Mouse (Mus musculus) CH12.LX (cell line): ENCODE measurements around the gene Ubash3a.

ENCODE experiments used
- CTCF ChIP-seq, 2 experiments: IDR thresholded peaks in 1 of 2; conservative IDR thresholded peaks in 1 of 2; 2 replicates each; pipeline ENCODE4 v1.5.1; 2011 to 2012; ENCODE audit warnings: low read depth in 2 of 2, low read length in 2 of 2, improper control_type of control experiment in 1 of 2, inconsistent platforms in 1 of 2, mild to moderate bottlenecking in 1 of 2, moderate library complexity in 1 of 2
- EP300 ChIP-seq: IDR thresholded peaks from 2 replicates; pipeline ENCODE4 v1.6.1; 2011; ENCODE audit warnings: low read length, improper control_type of control experiment
- JUN ChIP-seq: IDR thresholded peaks from 2 replicates; pipeline ENCODE4 v1.6.1; 2011; ENCODE audit warnings: low read depth, mild to moderate bottlenecking, low read length, improper control_type of control experiment, moderate library complexity; ENCODE audit not compliant: insufficient read depth
- MYC ChIP-seq: IDR thresholded peaks from 2 replicates; pipeline ENCODE4 v1.6.1; 2011; ENCODE audit warnings: low read depth, mild to moderate bottlenecking, improper control_type of control experiment, low read length
- RAD21 ChIP-seq: IDR thresholded peaks from 2 replicates; pipeline ENCODE4 v1.6.1; 2011; ENCODE audit warnings: low read depth, mild to moderate bottlenecking, low read length, improper control_type of control experiment, moderate library complexity
- TCF12 ChIP-seq: IDR thresholded peaks from 2 replicates; pipeline ENCODE4 v1.6.1; 2014; ENCODE audit warnings: low read depth, mild to moderate bottlenecking, inconsistent platforms, low read length, improper control_type of control experiment
- ZMIZ1 ChIP-seq: IDR thresholded peaks from 2 replicates; pipeline ENCODE4 v1.6.1; 2012; ENCODE audit warnings: low read depth, mild to moderate bottlenecking, inconsistent platforms, low read length, improper control_type of control experiment

DNA sequence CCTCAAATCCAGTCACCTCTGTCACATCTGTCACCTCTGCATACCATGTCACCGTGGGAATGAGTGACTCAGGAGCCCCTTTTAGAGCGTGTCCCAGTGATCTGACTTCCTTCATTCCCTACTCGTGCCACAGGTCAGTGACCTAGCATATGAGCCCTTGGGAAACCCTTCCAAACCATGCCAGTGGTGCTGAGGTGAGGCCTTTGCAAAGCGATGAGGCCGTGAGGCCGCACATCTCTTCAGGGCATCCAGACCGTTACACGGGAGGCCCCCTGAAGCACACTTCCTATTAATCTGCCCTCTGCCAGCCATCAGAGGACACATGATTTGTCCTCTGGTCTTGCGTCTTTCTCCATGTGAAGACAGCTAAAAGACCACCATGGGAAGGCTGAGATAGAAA is 71.9 kb downstream of the Ubash3a start:
- TF ChIP-seq EP300 (no peak), TCF12 (no peak), CTCF (conservative IDR thresholded peaks at IDR 0.05 in 1 of 2, IDR thresholded peaks at IDR 0.05 in 1 of 2; ENCODE audit: low read depth in 2 of 2, low read length in 2 of 2) (no peak), RAD21 (no peak), ZMIZ1 (no peak), JUN (no peak), MYC (no peak)
